Mouse (Mus musculus) forebrain, embryonic 13.5 days (tissue): ENCODE results near the gene Crip1. TPM values are rescaled to one million over a fixed set of nuclear protein-coding genes. Genes with fewer than 3 reads are reported as not detected.

Experiments
- ATAC-seq: fragments of 200-750 bp; cut with Nextera tagmentation; 2 replicates; pipeline ENCODE4 v1.8.0; 2017
- H3K27ac ChIP-seq: fragments of 300-500 bp; sonication (generic); 2 replicates; pipeline ENCODE4 v1.5.1; 2015; ENCODE audit warnings: inconsistent platforms, mild to moderate bottlenecking, moderate library complexity
- H3K27me3 ChIP-seq: fragments of 300-500 bp; sonication (generic); 2 replicates; pipeline ENCODE4 v1.6.1; 2015; ENCODE audit warnings: mild to moderate bottlenecking, inconsistent platforms
- H3K36me3 ChIP-seq: fragments of 300-500 bp; sonication (generic); 2 replicates; pipeline ENCODE4 v1.6.1; 2015; ENCODE audit warnings: mild to moderate bottlenecking, inconsistent platforms; ENCODE audit not compliant: poor library complexity, severe bottlenecking
- H3K4me1 ChIP-seq: fragments of 300-500 bp; sonication (generic); 2 replicates; pipeline ENCODE4 v1.6.1; 2015; ENCODE audit warnings: inconsistent platforms
- H3K4me2 ChIP-seq: fragments of 300-500 bp; sonication (generic); 2 replicates; pipeline ENCODE4 v1.6.1; 2015; ENCODE audit warnings: inconsistent platforms, mild to moderate bottlenecking, moderate library complexity
- H3K4me3 ChIP-seq: fragments of 300-500 bp; sonication (generic); 2 replicates; pipeline ENCODE4 v1.5.1; 2015; ENCODE audit warnings: mild to moderate bottlenecking, inconsistent platforms
- H3K9ac ChIP-seq: fragments of 300-500 bp; sonication (generic); 2 replicates; pipeline ENCODE4 v1.6.1; 2015; ENCODE audit warnings: mild to moderate bottlenecking, inconsistent platforms
- H3K9me3 ChIP-seq: fragments of 300-500 bp; sonication (generic); replicated peaks from 2 replicates; pipeline ENCODE4 v1.6.1; 2016; ENCODE audit warnings: inconsistent platforms
- WGBS: fragments of 180-500 bp; shearing (Covaris S2); methylation state at CpG from one replicate; pipeline ENCODE4 v1.1.7; 2015; 5-methylcytosine and 5-hydroxymethylcytosine counted together
- polyA plus RNA-seq: library from polyadenylated mRNA; unstranded; fragments of >200 nt; fragmentation: Nextera tagmentation; extraction: Ambion mirVana; gene quantifications from 2 replicates; pipeline ENCODE4 v1.2.1, GENCODE M21; 2015

Gene Crip1
- polyA plus RNA-seq, 1 experiment from 2014 or later: 40.0 TPM

DNA sequence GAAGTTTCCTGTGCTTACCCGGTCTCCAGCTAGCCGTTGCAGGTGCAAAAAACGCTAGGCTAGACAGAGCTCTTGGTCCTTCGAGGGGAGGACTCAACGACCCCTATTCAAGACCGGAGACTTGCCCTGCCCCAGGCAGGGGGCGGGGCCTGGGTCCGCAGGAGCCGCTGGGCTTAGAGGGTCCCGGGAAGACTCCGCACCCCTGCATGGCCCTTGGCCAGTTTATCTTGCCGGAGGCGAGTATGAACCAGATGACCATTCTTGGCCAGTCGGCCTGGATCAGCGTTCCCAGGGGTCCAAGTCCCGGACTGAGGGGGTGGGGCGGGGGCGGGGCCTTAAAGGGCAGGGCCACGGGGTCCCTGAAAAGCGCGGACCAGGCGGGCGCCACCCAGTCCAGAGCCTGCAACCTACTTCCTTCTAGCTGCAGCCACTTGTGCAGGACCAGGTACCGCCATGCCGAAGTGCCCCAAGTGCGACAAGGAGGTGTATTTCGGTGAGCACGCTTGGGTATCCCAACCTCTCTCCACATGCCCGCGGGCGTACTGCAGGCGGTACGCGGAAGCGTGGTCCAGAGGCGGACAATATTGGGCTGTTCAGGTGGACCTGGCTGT lies 5.7 kb downstream of the Crip1 start:
- 1% methylated on average over 35 of the region's 36 CpGs for WGBS
- peaks cover 38% of the 10 kb centered on the region for H3K4me1 ChIP-seq
- H3K9me3 ChIP-seq: no peaks in the 10 kb centered on the region
- H3K4me3 ChIP-seq: peak overlapping the region; percentile 45
- no peak overlapping the region for H3K27ac ChIP-seq
- H3K4me2 ChIP-seq: peak overlapping the region; percentile 72
- H3K27me3 ChIP-seq: peaks cover 48% of the 10 kb centered on the region
- H3K36me3 ChIP-seq: no peaks in the 10 kb centered on the region
- ATAC-seq: no peak
- H3K9ac ChIP-seq: peak overlapping the region; percentile 55

DNA sequence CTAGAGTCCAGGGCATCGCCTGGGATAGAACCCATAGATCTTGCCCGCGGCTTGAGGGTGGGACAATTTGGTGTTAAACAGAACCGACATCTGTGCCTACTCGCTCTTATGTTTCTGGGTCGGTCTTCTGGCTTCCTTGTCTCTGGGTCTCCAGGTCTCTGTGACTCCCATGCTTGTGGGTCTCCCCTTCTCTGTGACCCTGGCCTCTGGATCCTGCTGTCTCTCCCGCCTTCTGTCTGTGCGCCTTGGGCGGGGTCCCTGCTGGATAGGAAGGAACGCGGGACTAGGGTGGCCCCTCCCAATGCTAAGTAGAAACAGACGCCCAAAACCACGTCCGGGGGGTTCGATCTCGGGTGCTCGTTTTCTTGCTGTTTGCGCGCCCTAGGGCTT lies 6.2 kb downstream of the Crip1 start:
- H3K9me3 ChIP-seq: no peaks in the 10 kb centered on the region
- no peak for ATAC-seq
- peaks cover 41% of the 10 kb centered on the region for H3K4me1 ChIP-seq
- H3K27ac ChIP-seq: no peak overlapping the region
- WGBS: 25% methylated on average over 19 of the region's 19 CpGs
- H3K4me2 ChIP-seq: peak overlapping the region; percentile 72
- peak overlapping the region; percentile 55 for H3K9ac ChIP-seq
- H3K27me3 ChIP-seq: peaks cover 48% of the 10 kb centered on the region
- H3K36me3 ChIP-seq: no peaks in the 10 kb centered on the region
- H3K4me3 ChIP-seq: peak overlapping the region; percentile 45

DNA sequence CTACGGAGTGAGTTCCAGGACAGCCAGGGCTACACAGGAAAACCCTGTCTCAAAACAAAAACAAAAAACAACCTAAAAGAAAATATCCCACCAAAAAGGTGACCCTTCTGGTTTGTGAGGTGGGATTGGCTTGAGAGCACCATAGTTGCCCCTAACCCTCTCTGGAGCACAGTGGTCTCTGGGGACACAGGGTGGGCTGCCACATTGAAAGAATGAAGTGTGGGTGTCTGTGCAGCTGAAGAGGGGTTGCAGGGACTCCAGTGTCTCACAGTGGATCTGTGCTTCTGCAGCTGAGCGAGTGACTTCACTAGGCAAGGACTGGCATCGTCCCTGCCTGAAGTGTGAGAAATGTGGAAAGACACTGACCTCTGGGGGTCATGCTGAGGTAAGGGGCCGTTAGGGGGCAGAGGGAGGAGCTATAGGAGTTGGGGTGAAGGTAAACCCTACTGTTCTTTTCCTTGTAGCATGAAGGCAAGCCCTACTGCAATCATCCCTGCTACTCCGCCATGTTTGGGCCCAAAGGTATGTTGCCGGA lies 6.9 kb downstream of the Crip1 start:
- no peak for ATAC-seq
- 85% methylated on average over 6 of the region's 6 CpGs for WGBS
- Histone ChIP-seq H3K4me2 (no peak overlapping the region), H3K9ac (no peak overlapping the region), H3K4me1 (peaks cover 48% of the 10 kb centered on the region), H3K27me3 (peaks cover 45% of the 10 kb centered on the region), H3K4me3 (no peak overlapping the region), H3K9me3 (no peaks in the 10 kb centered on the region), H3K27ac (no peak overlapping the region), H3K36me3 (no peaks in the 10 kb centered on the region)

DNA sequence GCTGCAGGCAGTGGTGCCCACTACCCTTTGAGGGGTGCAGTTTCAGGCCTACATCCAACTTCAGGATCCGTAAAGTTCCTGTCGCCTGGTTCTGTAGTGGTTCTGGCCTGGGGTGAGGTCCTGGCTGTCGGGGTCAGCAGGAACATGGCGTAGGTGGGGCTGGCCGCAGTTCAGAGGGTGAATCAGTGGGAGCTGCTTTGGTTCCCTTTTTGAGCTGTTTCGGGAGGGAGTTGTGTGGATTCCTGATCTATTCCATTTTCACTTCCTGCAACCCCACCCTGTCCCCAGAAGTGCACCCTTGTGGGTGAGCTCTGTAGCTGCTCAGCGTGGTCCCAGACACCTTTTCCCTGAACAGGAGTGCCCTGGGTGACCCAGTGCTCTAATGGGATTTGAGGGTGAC lies 7.9 kb downstream of the Crip1 start:
- Histone ChIP-seq H3K4me3 (no peak overlapping the region), H3K9me3 (no peaks in the 10 kb centered on the region), H3K27me3 (peaks cover 38% of the 10 kb centered on the region), H3K36me3 (no peaks in the 10 kb centered on the region), H3K4me2 (no peak overlapping the region), H3K9ac (no peak overlapping the region), H3K27ac (no peak overlapping the region), H3K4me1 (peaks cover 41% of the 10 kb centered on the region)
- ATAC-seq: no peak
- WGBS: 90% methylated on average over 7 of the region's 7 CpGs

DNA sequence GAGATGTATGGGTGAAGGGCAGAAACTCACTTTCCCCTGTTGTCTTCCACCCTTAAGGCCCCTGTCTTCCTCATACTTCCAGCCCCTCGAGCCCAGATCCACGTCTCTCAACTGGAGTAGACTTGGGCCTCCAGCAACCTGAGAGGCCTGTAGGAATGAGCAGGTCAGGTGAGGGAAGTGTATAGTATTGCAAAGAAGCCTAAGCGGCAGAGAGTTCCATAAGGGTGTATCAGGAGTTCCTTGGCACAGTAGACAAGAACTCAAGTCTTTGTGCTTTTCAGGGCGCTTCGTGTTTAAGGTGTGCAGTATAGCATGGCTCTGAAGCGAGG lies 8.6 kb downstream of the Crip1 start:
- 80% methylated on average over 6 of the region's 6 CpGs for WGBS
- H3K27me3 ChIP-seq: peaks cover 38% of the 10 kb centered on the region
- H3K27ac ChIP-seq: no peak overlapping the region
- no peaks in the 10 kb centered on the region for H3K9me3 ChIP-seq
- peaks cover 35% of the 10 kb centered on the region for H3K4me1 ChIP-seq
- no peak overlapping the region for H3K9ac ChIP-seq
- ATAC-seq: no peak
- peak overlapping the region; percentile 61; the same call in 1 of the 2 replicates for H3K4me3 ChIP-seq
- H3K4me2 ChIP-seq: peak overlapping the region; percentile 92
- H3K36me3 ChIP-seq: no peaks in the 10 kb centered on the region

DNA sequence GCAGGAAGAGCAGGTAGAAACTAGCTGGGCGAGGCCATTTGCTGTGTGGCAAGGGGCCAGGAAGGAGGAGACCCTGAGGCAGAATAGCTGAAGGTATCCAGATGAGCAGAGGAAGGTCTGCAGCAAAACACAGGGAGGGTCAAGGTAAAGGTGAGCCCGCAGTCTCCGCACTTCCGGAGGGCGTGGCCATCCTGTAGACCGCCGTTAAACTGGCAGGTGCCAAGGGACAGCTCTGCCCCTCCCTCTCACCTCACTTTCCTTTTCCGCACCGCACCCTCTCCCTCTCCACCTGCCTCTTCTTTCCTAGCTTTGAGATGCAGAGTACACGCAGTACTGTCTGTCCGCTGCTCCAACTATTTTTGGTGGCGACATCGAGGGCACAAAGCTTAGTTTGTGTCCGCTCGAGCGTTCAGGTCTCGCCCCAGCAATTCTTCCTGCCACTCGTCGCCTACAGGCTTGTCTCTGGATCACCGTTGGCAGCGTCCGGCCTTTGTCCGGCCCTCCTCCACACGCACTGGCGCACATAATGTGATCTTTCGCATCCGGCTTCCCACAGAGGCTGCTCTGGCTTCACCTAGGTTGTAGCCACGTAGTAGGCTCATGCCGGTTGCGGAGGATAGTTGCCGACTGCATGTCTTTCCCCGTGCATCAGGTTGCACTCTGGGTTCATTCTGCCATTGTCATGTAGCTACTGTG lies 9.1 kb downstream of the Crip1 start:
- H3K9me3 ChIP-seq: no peaks in the 10 kb centered on the region
- peaks cover 38% of the 10 kb centered on the region for H3K27me3 ChIP-seq
- peak overlapping the region; percentile 63 for H3K9ac ChIP-seq
- peak overlapping the region; percentile 92 for H3K4me2 ChIP-seq
- ATAC-seq: peak; percentile 0
- H3K27ac ChIP-seq: peak overlapping the region; percentile 54
- 5% methylated on average over 32 of the region's 32 CpGs for WGBS
- 0 out of 2 replicates have a peak, but pooled peaks cover 4% of the 10 kb centered on the region for H3K36me3 ChIP-seq
- H3K4me3 ChIP-seq: peak overlapping the region; percentile 61
- H3K4me1 ChIP-seq: peaks cover 35% of the 10 kb centered on the region

DNA sequence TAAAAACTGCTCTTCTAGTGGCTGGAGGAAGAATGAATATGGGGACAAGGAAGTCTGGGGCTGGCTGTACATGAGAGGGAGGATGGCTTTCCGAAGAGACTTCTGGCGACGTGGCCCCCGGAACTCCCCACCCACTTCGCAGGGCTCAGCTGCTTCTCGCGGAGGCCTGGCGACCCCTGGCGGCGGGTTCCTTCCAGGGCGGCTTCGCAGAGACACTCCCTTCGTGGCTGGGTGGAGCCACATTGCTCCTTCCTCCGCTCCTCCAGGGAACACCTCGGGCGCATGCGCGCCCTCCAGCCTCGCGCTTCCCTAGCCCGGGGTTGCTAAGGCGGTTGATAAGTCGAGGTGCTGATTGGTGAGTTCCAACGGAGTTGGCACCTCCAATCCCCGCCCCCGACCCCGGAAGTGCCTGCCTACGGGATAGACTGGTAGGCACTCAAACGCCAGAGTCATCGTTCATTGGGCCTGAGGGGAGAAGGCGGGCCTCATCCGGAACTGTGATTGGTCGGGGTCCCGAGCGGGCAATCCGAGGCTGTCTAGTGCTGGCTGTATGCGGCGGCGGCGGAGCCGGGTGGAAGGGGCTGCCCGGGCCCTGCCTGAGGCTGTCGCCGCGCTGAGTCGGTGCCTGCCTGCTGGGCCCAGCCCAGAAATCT lies 9.9 kb downstream of the Crip1 start, which contains the start of gene Tedc1:
TSS of gene Tedc1 (plus strand) at position 535 of the 653 bp plus-strand sequence.
- H3K36me3 ChIP-seq: 0 out of 2 replicates have a peak, but pooled peaks cover 6% of the 10 kb centered on the region
- H3K27me3 ChIP-seq: peaks cover 30% of the 10 kb centered on the region
- peaks cover 35% of the 10 kb centered on the region for H3K4me1 ChIP-seq
- no peaks in the 10 kb centered on the region for H3K9me3 ChIP-seq
- H3K9ac ChIP-seq: peak within 1 kb of the TSS; percentile 65
- H3K27ac ChIP-seq: peak within 1 kb of the TSS; percentile 54
- H3K4me3 ChIP-seq: peak within 1 kb of the TSS; percentile 61
- 1% methylated on average over 46 of the region's 46 CpGs for WGBS
- ATAC-seq: peak; percentile 98
- H3K4me2 ChIP-seq: peak within 1 kb of the TSS; percentile 92

DNA sequence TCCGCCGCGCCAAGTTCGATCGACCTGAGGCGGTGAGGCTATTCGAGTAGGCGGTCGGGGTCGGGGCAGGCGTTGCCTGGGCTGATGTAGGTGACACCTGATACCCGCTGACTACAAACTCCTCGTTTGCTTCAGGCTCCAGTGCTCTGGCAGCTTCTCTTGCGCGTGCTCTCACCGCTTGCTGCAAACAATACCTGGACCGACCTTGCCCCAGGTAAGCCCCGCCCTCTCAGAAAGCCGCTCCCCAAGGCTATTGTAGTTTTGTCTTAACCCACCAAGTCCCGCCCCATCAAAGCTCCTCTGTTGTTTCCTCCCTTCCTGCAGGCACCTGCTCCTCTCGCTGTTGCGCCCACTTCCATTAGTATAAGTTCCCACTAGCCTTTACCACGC lies 10.4 kb downstream of the Crip1 start:
- Histone ChIP-seq H3K36me3 (peaks cover 11% of the 10 kb centered on the region; the same call in 1 of the 2 replicates), H3K9ac (peak overlapping the region; percentile 65), H3K27ac (no peak overlapping the region), H3K4me2 (peak overlapping the region; percentile 92), H3K4me1 (peaks cover 31% of the 10 kb centered on the region), H3K27me3 (peaks cover 25% of the 10 kb centered on the region), H3K9me3 (no peaks in the 10 kb centered on the region), H3K4me3 (peak overlapping the region; percentile 61)
- WGBS: under 1% methylated on average over 23 of the region's 23 CpGs
- ATAC-seq: no peak

DNA sequence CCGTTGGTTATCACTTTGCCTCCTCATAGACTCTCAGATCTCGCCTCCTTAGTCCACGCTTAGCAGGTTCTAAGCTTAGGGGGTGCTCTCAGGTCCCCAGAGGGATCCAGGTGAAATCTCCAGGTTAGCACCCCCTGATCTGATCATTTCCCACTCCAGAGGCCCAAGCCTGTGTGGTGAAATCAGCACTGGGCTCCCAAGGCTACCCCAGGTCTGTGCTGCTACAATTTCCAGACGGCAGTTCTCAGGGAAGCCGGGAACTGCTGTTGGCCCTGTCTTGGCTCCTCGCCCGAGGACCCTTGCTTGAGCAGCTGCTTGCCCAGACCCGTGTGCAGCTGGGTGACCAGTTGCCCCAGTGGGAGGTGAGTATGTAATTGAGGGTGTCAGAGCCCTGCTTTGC lies 10.9 kb downstream of the Crip1 start:
- H3K36me3 ChIP-seq: peaks cover 16% of the 10 kb centered on the region
- no peak for ATAC-seq
- peaks cover 20% of the 10 kb centered on the region for H3K27me3 ChIP-seq
- H3K9ac ChIP-seq: peak overlapping the region; percentile 65
- H3K4me1 ChIP-seq: peaks cover 27% of the 10 kb centered on the region
- WGBS: 29% methylated on average over 8 of the region's 8 CpGs
- peak overlapping the region; percentile 92 for H3K4me2 ChIP-seq
- H3K4me3 ChIP-seq: peak overlapping the region; percentile 61
- no peak overlapping the region for H3K27ac ChIP-seq
- no peaks in the 10 kb centered on the region for H3K9me3 ChIP-seq

DNA sequence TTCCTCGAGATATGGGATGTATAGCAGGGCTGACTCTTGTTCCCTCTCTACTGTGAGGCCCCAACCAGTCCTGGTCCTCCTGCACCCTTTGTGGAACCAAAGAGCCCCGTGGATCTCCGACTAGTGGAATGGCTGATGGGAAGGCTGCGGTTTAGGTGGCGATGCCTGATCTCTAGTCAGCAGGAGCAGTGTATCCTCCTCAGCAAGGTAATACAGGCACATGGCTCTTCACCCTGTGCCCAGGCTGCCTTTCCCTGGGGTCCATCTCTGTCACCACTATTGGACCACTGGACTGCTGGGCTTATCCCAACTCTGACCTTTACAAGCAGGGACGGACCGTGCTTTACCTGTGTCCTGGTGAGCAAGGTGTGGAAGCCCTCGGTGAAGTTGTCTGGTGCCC lies 11.4 kb downstream of the Crip1 start:
- peak overlapping the region; percentile 65; the same call in 1 of the 2 replicates for H3K9ac ChIP-seq
- WGBS: 92% methylated on average over 8 of the region's 8 CpGs
- peak overlapping the region; percentile 92 for H3K4me2 ChIP-seq
- peaks cover 21% of the 10 kb centered on the region for H3K36me3 ChIP-seq
- H3K27ac ChIP-seq: no peak overlapping the region
- peaks cover 15% of the 10 kb centered on the region for H3K27me3 ChIP-seq
- peak overlapping the region; percentile 61; the same call in 1 of the 2 replicates for H3K4me3 ChIP-seq
- ATAC-seq: no peak
- H3K9me3 ChIP-seq: no peaks in the 10 kb centered on the region
- peaks cover 25% of the 10 kb centered on the region for H3K4me1 ChIP-seq

DNA sequence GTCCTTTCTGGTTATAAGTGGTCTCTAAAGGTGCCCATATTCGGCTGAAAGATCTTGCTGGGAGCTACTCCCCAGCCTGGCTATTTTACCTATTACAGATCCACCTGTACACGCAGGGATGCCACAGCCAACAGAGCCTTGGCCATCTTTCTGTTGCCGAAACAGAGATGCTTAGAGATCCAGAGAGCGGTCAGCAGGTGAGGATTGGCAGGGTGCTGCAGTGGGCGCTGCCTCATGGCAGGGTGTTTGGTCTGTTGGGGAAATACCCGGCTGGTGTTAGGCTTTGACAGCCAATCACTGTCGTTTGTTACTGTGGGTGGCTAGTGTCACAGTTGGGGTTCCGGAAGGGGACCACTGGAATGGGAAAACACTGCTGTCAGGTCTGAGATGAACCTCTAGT lies 11.9 kb downstream of the Crip1 start:
- Histone ChIP-seq H3K27ac (no peak overlapping the region), H3K4me1 (peaks cover 25% of the 10 kb centered on the region), H3K4me2 (peak overlapping the region; percentile 92; the same call in 1 of the 2 replicates), H3K27me3 (peaks cover 11% of the 10 kb centered on the region), H3K4me3 (no peak overlapping the region), H3K9me3 (no peaks in the 10 kb centered on the region), H3K9ac (no peak overlapping the region), H3K36me3 (peaks cover 26% of the 10 kb centered on the region)
- 91% methylated on average over 8 of the region's 8 CpGs for WGBS
- no peak for ATAC-seq

DNA sequence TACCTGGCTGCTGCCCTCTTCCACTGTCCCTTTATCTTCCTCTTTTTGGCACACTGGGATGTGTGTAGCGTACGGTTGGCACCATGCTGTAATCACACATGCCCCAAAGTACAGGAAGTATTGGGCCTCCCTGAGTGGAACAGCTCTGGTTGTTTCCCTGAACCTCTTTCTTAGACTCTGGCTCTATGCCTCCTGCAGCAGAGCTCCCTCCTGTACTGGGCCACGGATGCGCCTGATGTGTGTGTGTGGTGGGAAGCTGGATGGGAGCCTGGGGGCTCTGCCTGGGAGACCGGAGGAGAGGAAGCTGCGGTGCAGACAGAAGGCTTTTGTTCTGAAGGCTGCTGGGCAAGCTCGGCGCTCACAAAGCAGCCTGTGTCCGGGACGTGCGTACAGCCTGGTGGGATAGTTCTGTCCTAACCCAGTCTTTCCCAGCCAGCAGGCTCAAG lies 17.5 kb downstream of the Crip1 start:
- ATAC-seq: peak; percentile 60
- 0 out of 2 replicates have a peak overlapping the region, but pooled peaks have one; percentile 26 for H3K9ac ChIP-seq
- no peaks in the 10 kb centered on the region for H3K27me3 ChIP-seq
- peaks cover 40% of the 10 kb centered on the region for H3K36me3 ChIP-seq
- peak overlapping the region; percentile 63 for H3K27ac ChIP-seq
- no peak overlapping the region for H3K4me2 ChIP-seq
- 68% methylated on average over 11 of the region's 11 CpGs for WGBS
- H3K4me1 ChIP-seq: no peaks in the 10 kb centered on the region
- no peak overlapping the region for H3K4me3 ChIP-seq
- no peaks in the 10 kb centered on the region for H3K9me3 ChIP-seq
